Mouse (Mus musculus): ENCODE results near the gene Ncor2.

Gene Ncor2

GRCm38 (mm10) chr5:124969790-124970189, 209.2 kb downstream of the Ncor2 start:
- peak; percentile 72 for DNase-seq (ENCODE audit: inconsistent ontology term)
